24 mouse cellular contexts compared by ENCODE assay signal in the genomic region with DNA sequence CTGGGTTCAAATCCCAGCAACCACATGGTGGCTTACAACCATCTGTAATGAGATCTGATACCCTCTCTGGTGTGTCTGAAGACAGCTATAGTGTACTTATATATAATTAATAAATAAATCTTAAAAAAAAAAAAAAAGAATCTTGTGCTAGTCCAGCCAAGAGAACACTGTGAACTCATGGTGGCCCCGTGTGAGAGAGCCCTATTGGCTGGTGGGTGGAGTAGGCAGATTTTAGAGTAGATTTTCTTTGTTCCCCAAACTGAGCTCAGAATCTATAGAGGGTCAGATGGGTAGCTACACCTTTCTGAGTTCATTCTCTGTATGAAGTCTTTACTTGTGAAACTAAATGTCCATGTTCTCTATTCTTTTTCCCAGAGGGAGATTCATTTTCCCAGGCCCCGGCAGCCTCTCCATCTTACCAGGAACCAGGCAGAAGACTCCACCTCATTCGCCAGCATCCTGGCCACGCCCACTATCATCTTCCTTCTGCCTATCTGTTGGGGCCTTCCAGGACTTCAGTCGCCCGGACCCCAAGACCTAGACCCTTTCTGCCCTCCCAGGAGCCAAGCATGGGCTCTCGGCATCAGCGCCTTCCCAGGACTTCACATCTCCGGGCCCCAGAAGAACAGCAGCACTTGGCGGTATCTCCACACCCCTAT. TPM values are rescaled to one million over a fixed set of nuclear protein-coding genes. Genes with fewer than 3 reads are reported as not detected.
DNase-seq lines count a peak whose midpoint lies in the region; ATAC-seq lines count a peak whose summit lies in the region.
"Had no signal": no experiment of that assay in that cellular context is flagged by ENCODE, and none has a peak within 500 bp of the region (broad histone marks: within the 10 kb centered on the region; RNA-seq: fewer than 3 reads in every experiment).

No protein-coding gene starts in this region.

- ATAC-seq in erythroblast, adult 5-6 weeks (replicated peaks; ENCODE audit: low FRiP score, poor library complexity, severe bottlenecking): peak; percentile 34; the same call in 1 of the 2 replicates
- ATAC-seq in liver, embryonic 13.5 days (ENCODE audit: low read depth): no peak
- ATAC-seq in forebrain, embryonic 16.5 days: no peak
- ATAC-seq: forebrain, embryonic 14.5 days; intestine, embryonic 16.5 days had no signal

- peak; percentile 14 for DNase-seq in thymus, postnatal 4 days
- DNase-seq in thymus, adult 18-20 months: no peak
- DNase-seq in liver, embryonic 13.5 days: no peak
- no peak for DNase-seq in B cell, adult 2 months
- no peak for DNase-seq in kidney, adult 8-10 months
- DNase-seq: cerebellum, adult 2 months; cerebellum, postnatal 36 days; heart, postnatal 36 days; kidney, postnatal 4 days; layer of hippocampus, adult 9-11 months; left cerebral cortex, postnatal 4 days; lung, adult 18-20 months; lung, postnatal 36 days; right cerebral cortex, adult 18-20 months; thymus, postnatal 25 days had no signal

- no peaks in the 10 kb centered on the region for H3K9me3 ChIP-seq in liver, embryonic 13.5 days (replicated peaks)
- no peaks in the 10 kb centered on the region for H3K9me3 ChIP-seq in forebrain, embryonic 16.5 days (ENCODE audit: control insufficient read depth, low read length)
- H3K9me3 ChIP-seq: G1E; hindbrain, embryonic 15.5 days; kidney, embryonic 15.5 days had no signal

- peaks cover 29% of the 10 kb centered on the region for H3K36me3 ChIP-seq in liver, embryonic 13.5 days
- H3K36me3 ChIP-seq in forebrain, embryonic 16.5 days (ENCODE audit: control insufficient read depth, insufficient read depth): no peaks in the 10 kb centered on the region
- H3K36me3 ChIP-seq: hindbrain, embryonic 15.5 days; kidney, embryonic 15.5 days had no signal

- no peaks in the 10 kb centered on the region for H3K27me3 ChIP-seq in liver, embryonic 13.5 days
- no peaks in the 10 kb centered on the region for H3K27me3 ChIP-seq in forebrain, embryonic 16.5 days (replicated peaks; ENCODE audit: control insufficient read depth, insufficient read depth, low read length)
- H3K27me3 ChIP-seq: hindbrain, embryonic 15.5 days; kidney, embryonic 15.5 days had no signal

- peak overlapping the region; percentile 74 for H3K9ac ChIP-seq in liver, embryonic 13.5 days
- H3K9ac ChIP-seq in forebrain, embryonic 16.5 days (replicated peaks; ENCODE audit: low read depth, low read length): no peak overlapping the region
- H3K9ac ChIP-seq: hindbrain, embryonic 15.5 days; kidney, embryonic 15.5 days had no signal

- peaks cover 100% of the 10 kb centered on the region for H3K4me1 ChIP-seq in liver, embryonic 13.5 days (replicated peaks)
- peaks cover 5% of the 10 kb centered on the region; the same call in 1 of the 2 replicates for H3K4me1 ChIP-seq in forebrain, embryonic 16.5 days (replicated peaks; ENCODE audit: control insufficient read depth, insufficient read depth, low read length)

- H3K4me3 ChIP-seq in liver, embryonic 13.5 days (replicated peaks): peak overlapping the region; percentile 53; the same call in 1 of the 2 replicates
- no peak overlapping the region for H3K4me3 ChIP-seq in forebrain, embryonic 16.5 days (replicated peaks; ENCODE audit: low read length)
- H3K4me3 ChIP-seq: hindbrain, embryonic 15.5 days; kidney, embryonic 15.5 days; left cerebral cortex, adult 2 months had no signal

- WGBS in liver, embryonic 13.5 days (ENCODE audit: insufficient replicate concordance): 53% methylated on average over 10 of the region's 10 CpGs
- WGBS in forebrain, embryonic 16.5 days: 78% methylated on average over 10 of the region's 10 CpGs

- peak overlapping the region; percentile 71 for H3K4me2 ChIP-seq in liver, embryonic 13.5 days
- H3K4me2 ChIP-seq in forebrain, embryonic 16.5 days (ENCODE audit: low read length): no peak overlapping the region
- H3K4me2 ChIP-seq: hindbrain, embryonic 15.5 days; kidney, embryonic 15.5 days had no signal

- H3K27ac ChIP-seq in liver, embryonic 13.5 days: peak overlapping the region; percentile 99
- H3K27ac ChIP-seq in forebrain, embryonic 16.5 days (ENCODE audit: low read length): no peak overlapping the region
- H3K27ac ChIP-seq: hindbrain, embryonic 15.5 days; kidney, embryonic 15.5 days; left cerebral cortex, adult 2 months had no signal

RNA-seq across cellular contexts. Expression of a gene that starts 6.6 kb away (rescaled TPM):
- total RNA-seq in erythroblast, adult 5-6 weeks (2015; ENCODE audit: low replicate concordance): 133 and 166 TPM in 2 replicates
- 103 and 121 TPM in 2 replicates for total RNA-seq in erythroblast, adult 5-6 weeks (2017; ENCODE audit: low replicate concordance)
- 219 and 233 TPM in 2 replicates for polyA plus RNA-seq in liver, embryonic 13.5 days (2015; fragmentation: Nextera tagmentation; extraction: Ambion mirVana)
- polyA plus RNA-seq in forebrain, embryonic 16.5 days (2015; fragmentation: Nextera tagmentation; extraction: Ambion mirVana): 133 and 147 TPM in 2 replicates

RNA-seq across cellular contexts. Expression of a gene that starts 29.6 kb away (rescaled TPM):
- 4.2 and 5.4 TPM in 2 replicates for total RNA-seq in erythroblast, adult 5-6 weeks (2015; ENCODE audit: low replicate concordance)
- total RNA-seq in erythroblast, adult 5-6 weeks (2017; ENCODE audit: low replicate concordance): 5.4 and 16.6 TPM in 2 replicates
- polyA plus RNA-seq in liver, embryonic 13.5 days (2015; fragmentation: Nextera tagmentation; extraction: Ambion mirVana): 2.7 and 3.1 TPM in 2 replicates
- 26.4 and 47.4 TPM in 2 replicates for polyA plus RNA-seq in forebrain, embryonic 16.5 days (2015; fragmentation: Nextera tagmentation; extraction: Ambion mirVana)
- polyA plus RNA-seq: C2C12 had no signal
